Mouse (Mus musculus) adrenal gland, postnatal 10 days (tissue): Measurements from ENCODE around the gene Fam3c. TPM values are rescaled to one million over a fixed set of nuclear protein-coding genes. Genes with fewer than 3 reads are reported as not detected.

ENCODE experiments used
- DNase-seq: peaks from one replicate; pipeline ENCODE4 v3.0.0; 2021; ENCODE audit warnings: mixed read lengths
- long read RNA-seq, 2 experiments: library from polyadenylated mRNA; stranded (forward); transcript quantifications; one replicate each; pipeline ENCODE4 v2.0.0; 2021
- total RNA-seq, 2 experiments: library from RNA; stranded (reverse); gene quantifications; 2 replicates each; pipeline ENCODE4 v1.2.3; 2021

Gene Fam3c
- 10 to 100 TPM; 46.4 to 52.2 TPM for total RNA-seq
- long read RNA-seq, experiment 1, transcript Fam3c-205 (10 exons, 2,826 nt): major isoform, 57 of 78 reads
- long read RNA-seq, experiment 1, partial matches to known transcripts: 1 of 78 reads
- long read RNA-seq, experiment 1, other reads (novel, unspliced or antisense): 19 of 78 reads
- long read RNA-seq, experiment 2, transcript Fam3c-205 (10 exons, 2,826 nt): major isoform, 40 of 59 reads
- long read RNA-seq, experiment 2, partial matches to known transcripts: 5 of 59 reads
- long read RNA-seq, experiment 2, other reads (novel, unspliced or antisense): 14 of 59 reads

DNA sequence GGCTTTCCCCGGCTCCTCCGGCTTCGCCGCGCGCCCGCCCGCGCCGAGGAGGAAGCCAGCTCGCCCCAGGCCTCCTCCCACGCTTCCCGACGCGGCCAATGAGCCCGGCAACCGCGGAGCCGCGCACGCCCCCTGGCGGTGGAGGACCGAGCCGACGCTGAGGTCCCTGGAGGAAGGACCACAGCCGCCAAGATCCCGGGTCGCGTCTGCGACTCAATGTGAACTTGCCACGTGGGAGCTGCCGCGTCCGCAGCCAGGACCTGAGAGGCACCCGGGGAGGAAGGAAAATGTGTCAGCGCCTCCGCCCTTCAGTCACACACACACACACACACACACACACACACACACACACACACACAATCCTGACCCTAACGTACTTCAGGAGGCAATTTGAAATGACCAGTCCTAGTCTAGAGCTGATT, at the start of gene Fam3c:
Gene Fam3c (minus strand): TSS at position 158 of the 422 bp plus-strand sequence.
- peak; percentile 99 for DNase-seq

DNA sequence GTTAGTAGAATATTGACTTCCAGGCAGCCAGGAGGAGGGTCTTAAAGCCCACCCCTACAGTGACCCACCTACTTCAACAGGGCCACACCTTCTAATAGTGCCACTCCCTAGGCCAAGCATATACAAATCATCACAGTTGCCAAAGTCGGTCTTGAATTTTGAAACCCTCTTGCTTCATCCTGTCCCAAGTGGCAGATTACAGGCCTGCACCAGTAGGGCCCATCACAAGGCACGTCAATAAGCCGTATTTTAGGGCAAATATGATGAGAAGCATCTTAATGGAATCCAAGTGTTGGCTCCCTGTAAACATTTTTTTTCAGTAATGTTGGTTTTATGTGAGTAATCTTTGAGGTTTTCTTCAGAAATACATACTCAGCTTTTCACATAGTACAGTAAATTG, 49.0 kb upstream of the Fam3c start:
- no peak for DNase-seq

DNA sequence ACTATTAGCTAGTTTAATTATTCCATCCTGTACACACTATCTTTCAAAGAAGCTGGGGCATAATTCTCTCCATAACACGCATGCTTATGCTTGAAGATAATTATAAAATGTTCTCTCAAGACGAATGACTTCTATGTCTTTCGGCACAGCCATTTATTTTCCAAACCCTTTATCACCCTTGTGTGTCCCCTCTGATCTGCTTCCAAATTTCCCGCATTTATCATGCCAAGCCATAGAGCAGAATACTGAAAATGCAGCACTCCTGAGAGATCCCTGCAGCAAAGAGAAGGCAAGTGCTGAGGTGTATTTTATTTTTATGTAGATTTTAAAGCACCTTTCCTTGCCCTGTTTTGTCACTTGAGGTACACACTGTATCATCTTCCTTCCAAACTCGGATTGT, 47.7 kb upstream of the Fam3c start:
- DNase-seq: peak; percentile 36

DNA sequence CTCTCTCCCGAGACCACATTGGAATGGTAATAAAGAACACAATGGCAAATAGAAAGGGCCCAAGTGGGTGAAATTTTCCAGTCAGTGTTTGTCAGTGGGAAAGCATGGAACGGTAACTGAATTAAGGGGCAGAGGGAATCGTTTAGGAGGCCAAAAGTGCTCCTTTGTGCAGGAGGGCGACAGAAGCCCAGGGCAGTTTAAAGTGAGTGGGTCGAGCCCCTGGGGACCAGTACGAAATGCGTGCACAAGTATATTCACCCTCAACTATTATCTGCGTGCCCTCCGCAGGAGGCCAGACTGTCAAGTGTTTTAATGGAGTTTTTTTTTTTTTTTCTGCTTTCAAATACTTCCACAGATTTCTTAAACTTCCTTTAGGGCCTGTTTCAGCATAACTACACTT, 47.3 kb upstream of the Fam3c start:
- DNase-seq: no peak

DNA sequence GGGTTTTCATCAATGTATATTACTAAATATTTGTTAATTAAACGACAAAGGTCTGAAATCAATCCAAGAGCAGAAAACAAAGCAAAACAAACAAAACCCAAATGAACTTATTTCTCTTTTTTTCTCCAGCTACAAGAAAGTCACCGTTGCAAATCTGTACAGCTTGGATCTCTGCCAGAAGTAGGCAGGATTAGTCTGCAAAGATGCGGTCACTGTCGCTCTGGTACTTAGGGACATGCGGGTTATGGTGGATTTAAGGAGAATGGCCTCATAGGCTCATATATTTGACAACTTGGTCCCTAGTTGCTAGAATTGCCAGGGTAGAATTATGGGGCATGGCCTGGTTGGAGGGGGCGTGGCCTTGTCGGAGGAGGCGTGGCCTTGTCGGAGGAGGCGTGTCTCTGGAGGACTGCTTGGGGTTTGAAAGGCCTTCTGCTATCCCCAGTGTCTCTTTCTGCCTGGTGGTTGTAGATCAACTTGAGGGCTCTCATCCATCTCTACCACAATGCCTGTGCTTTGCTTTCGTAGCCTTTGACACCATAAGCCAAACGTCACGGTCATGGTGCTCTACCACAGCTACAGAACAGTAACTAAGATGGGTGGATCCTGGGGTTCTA, 46.6 kb upstream of the Fam3c start:
- DNase-seq: no peak

- no peak for DNase-seq
These were observed 46.0 kb upstream of the Fam3c start for GRCm38 (mm10) chr6:22402037-22402436.

DNA sequence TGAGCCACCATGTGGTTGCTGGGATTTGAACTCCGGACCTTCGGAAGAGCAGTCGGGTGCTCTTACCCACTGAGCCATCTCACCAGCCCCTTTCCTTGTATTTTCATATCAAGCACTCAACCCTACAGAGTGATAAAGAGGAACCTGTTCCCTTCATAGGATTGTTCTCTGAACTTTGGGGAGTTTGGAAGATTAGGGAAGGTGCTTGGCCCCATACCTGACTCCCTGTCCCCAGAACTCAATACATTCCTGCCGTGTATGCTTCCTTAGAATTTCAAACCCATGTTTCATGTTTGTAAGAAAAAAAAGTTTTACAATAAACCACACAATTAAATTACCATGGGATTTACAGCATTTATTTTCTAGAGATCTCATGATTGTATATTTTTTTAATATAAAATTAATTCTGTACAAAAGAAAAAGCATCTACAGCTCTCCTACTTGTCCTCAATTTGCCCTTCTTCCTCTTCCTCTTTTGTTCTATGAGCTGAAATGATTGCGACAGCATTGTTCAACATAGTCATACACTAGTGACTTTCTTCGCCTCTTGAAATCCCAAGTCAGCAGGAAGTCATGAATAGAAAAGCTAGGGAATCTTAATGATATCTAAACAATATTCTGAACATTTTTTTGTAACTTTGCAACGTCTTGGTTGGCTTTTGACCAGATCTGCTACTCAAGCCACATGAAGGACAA, 42.2 kb upstream of the Fam3c start:
- DNase-seq: no peak

DNA sequence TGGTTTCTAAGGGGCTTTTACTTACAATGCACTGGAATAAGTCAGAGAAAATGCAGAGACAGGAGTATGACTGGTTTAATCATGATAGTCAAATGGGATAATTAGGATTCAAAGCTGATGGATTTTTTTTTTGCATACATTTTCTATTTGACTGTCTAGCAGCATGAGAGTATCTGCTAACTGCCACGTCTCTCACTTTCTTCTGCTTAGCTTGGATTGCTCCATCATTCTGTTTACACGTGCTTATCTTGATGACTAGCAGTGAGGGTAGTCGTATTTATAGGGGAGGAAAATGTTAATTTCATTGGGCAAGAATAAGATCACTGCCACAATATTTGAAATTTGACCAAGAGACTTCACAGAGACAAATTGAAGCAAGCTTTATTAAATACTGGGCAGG, 39.2 kb upstream of the Fam3c start:
- no peak for DNase-seq

GRCm38 (mm10) chr6:22390654-22391365, 34.8 kb upstream of the Fam3c start:
- DNase-seq: no peak

GRCm38 (mm10) chr6:22385254-22385870, 29.3 kb upstream of the Fam3c start:
- DNase-seq: no peak

DNA sequence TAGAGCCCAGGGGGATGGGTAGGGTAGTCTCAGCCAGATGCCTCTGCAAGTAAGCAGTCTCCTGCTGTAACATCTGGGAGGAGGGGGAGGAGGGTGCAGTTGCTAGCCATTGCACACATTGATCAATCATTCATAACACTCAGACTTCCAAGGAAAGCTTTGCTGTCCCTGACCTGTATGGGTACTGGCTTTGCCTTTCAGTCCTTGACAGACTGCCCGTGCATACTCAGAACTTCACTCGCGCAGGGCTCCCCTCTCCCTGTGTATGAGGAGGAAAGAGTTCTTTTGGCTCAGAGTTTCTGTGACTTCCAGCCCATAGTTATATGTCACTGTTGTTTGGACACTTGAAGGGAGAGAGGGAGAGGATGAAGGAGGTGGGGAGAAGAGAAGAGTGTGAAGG, 24.2 kb upstream of the Fam3c start:
- peak; percentile 9 for DNase-seq

DNA sequence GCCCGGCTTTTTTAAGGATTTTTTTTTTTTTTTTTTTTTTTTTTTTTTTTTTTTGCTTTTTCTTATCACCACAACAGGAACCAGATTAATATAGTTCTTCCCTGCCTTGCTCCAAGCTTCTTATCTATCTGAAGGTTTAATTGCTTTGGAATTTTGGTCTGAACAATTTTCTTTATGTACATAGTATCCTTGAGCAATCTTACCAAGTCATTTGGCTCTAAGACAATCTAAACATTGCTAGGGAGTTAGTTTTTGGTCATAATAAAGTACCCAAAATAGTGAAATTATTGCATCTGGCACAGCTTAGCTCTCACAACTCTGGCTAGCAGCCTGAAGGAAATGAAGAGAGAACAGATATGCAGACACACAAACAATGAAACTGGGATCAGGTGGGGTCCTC, 23.8 kb upstream of the Fam3c start:
- DNase-seq: no peak

- no peak for DNase-seq
These were observed 22.4 kb upstream of the Fam3c start for GRCm38 (mm10) chr6:22378462-22378861.

- DNase-seq: no peak
These were observed 18.7 kb upstream of the Fam3c start for GRCm38 (mm10) chr6:22374791-22375190.

DNA sequence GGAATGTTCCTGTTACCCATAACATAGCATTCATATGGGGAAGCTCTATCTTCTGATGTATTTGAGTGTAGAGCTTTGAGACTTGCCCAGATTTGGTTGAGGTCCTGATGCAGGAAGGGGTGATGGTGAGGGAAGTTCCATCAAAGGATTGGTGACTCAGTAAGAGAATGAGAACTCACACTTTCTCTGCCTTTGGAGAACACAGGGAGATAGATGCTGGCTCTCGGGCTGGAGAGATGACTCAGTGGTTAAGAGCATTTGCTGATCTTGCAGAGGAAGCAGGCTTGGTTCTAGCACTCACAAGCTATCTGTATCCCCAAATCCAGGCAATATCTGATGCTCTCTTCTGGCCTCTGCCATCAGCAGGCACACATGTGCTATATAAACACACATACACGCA, 17.4 kb upstream of the Fam3c start:
- DNase-seq: no peak

DNA sequence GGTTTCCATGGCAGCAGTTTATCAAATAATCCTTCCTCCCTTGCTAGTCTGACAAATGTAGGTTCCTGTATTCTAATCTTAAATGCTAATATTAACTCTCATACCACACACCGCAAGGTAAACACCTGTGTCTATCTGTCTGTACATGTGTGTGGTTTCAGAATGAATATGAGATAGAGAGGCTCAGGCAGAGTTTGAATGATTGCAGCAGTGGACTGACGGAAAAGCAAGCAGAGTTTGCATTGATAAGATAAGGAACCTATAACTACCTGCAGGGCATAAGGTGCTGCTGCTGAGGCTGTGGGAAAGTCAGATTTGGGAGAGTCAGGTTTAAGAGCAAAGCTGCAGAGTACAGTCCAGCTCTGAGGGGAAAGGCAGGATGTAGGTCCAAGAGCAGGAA, 10.9 kb upstream of the Fam3c start:
- no peak for DNase-seq

DNA sequence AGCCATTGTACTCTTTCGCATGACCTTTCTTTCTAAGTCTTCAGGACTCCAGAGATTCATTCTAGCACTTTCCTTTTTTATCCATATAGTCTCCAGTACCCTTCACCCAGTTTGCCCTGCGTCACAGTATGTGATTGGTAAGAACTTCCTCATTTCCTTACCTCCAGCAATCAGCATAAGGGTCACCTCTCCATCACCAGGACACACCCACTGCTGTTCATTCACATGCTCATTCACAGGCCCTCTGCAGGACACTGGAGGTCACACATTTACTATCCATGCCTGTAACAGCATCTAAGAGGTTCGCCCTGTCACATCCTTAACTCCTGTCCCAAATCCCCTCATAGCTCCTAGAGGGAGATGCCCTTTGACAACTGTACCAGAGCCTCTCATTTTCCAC, 7.5 kb upstream of the Fam3c start:
- no peak for DNase-seq

- no peak for DNase-seq
These were observed 5.9 kb upstream of the Fam3c start for GRCm38 (mm10) chr6:22361941-22362340.

DNA sequence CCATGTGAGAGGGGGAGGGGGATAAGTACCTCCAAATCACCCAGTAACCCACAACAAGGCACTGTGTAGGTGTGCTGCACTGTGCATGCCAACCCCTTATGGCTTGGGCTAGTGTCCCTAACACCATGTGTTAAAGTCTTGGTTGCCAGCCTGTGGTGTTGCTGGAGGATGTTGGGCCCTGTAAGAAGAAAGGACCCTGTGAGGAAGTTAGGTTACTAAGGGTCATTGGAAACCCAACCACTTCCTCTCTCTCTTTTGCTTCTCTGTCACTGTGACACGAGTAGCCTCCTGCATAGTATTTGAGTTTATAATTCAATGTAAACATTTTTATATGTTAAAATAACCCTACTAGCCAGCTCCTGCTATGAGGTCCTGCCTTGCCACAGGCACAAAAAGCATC, 3.0 kb upstream of the Fam3c start:
- DNase-seq: no peak

- no peak for DNase-seq
These were observed 1.3 kb upstream of the Fam3c start for GRCm38 (mm10) chr6:22357351-22357750.

- DNase-seq: no peak
These were observed 502 bp downstream of the Fam3c start for GRCm38 (mm10) chr6:22355396-22356085.

DNA sequence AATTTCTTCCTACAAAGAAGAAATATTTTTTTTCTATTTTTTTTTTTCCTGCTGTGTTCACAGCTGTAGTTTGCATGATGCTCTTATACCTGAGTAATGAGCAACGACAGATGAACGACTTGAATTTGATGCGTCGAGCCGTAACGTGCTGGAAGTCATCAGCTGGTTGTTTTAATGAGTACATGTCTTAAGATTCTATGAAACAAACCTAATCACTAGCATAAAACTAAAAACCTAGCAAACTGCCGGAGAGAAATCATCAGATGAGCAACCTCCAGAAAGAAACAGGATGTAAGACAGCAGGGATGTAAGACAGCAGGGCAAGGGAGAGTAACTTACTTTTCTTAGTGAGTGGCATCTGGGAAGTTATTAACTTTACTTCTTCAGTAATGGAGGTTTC, 1.4 kb downstream of the Fam3c start:
- DNase-seq: no peak
